Mouse (Mus musculus) cortical plate, adult 2 months (tissue): ENCODE measurements around the gene Rps11.

ENCODE experiments used
- CTCF ChIP-seq: fragments of 200-500 bp; IDR thresholded peaks from 2 replicates; pipeline ENCODE4 v1.5.1; 2011; ENCODE audit warnings: mild to moderate bottlenecking, control low read depth, low read length; ENCODE audit not compliant: insufficient read depth; ENCODE audit errors: extremely low read depth
- POLR2A ChIP-seq: fragments of 200-500 bp; IDR thresholded peaks from 2 replicates; pipeline ENCODE4 v1.6.1; 2011; ENCODE audit warnings: mild to moderate bottlenecking, low read length, control low read depth; ENCODE audit not compliant: insufficient read depth; ENCODE audit errors: extremely low read depth

DNA sequence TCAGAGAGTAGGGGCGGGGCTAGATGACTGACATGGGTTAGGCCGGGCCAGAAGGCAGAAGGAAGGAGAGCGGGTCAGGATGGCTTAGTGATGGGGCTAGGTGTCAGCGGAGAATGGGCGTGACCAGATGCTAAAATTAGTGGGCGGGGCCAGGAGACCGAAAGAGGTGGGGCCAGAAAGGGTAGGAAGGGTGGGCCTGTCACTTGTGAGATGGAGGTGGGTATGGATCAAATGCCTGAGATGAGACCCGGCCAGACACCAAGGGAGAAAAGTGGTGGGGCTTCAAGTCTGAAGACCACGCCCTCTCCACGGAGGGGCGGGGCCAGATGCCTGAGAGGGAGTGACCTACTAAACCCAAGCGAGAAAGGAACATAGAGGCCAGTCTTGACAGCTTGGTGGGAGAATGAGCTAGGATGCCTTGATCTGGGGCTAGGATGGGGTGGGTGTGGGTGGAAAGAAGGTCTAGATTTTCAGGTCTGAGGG lies 10.3 kb upstream of the Rps11 start:
- TF ChIP-seq CTCF (no peak), POLR2A (no peak)
